Comparison of ENCODE assay signal across 33 mouse cellular contexts in the genomic region with DNA sequence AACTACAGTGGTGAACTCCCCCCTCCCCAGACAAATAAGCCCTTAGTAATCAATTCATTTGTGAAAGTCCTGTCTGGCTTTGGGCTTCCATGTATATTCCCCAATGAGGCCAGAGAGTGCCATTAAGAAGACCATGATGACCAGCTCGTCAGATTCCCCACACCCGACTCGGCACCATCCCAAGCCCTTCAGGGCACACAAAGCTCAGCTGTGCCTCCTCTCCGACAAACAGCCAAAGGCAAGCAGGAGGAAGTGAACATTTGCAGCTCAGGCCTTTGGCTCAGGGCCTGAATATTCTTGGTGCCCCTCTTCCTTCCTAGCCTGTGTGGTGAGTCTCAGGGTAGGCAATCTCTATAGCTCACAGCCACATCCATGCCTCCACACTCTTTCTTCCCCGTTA.
DNase-seq lines count a peak whose midpoint lies in the region; ATAC-seq and TF ChIP-seq lines count a peak whose summit lies in the region.
"Had no signal": no experiment of that assay in that cellular context is flagged by ENCODE, and none has a peak within 500 bp of the region (broad histone marks: within the 10 kb centered on the region; RNA-seq: fewer than 3 reads in every experiment).

No protein-coding gene starts in this region.

- no peak for TF ChIP-seq CTCF in left cerebral cortex, adult 2 months (IDR thresholded peaks at IDR 0.05)
- no peak for TF ChIP-seq CTCF in brain, embryonic 14.5 days (IDR thresholded peaks at IDR 0.05; ENCODE audit: borderline replicate concordance, extremely low read depth, insufficient read depth, insufficient read length)
- TF ChIP-seq CTCF in stomach, postnatal 0 days (IDR thresholded peaks at IDR 0.05; ENCODE audit: low read depth) = no peak

- no peak overlapping the region for H3K9ac ChIP-seq in stomach, postnatal 0 days (ENCODE audit: low read length)
- H3K9ac ChIP-seq: embryonic facial prominence, embryonic 12.5 days; forebrain, embryonic 15.5 days; heart, embryonic 12.5 days; hindbrain, embryonic 14.5 days; kidney, embryonic 15.5 days; liver, embryonic 14.5 days; neural tube, embryonic 15.5 days; stomach, embryonic 15.5 days had no signal

- H3K36me3 ChIP-seq in stomach, postnatal 0 days (ENCODE audit: control insufficient read depth, insufficient read depth, low read length) = peaks cover 24% of the 10 kb centered on the region

- no peak overlapping the region for H3K4me3 ChIP-seq in left cerebral cortex, adult 2 months
- H3K4me3 ChIP-seq in stomach, postnatal 0 days (ENCODE audit: low read depth, low read length) = no peak overlapping the region
- H3K4me3 ChIP-seq: embryonic facial prominence, embryonic 12.5 days; forebrain, embryonic 15.5 days; gastrocnemius, adult 2 months; heart, adult 2 months; heart, embryonic 12.5 days; kidney, embryonic 15.5 days; neural tube, embryonic 15.5 days; stomach, embryonic 15.5 days had no signal

- H3K4me1 ChIP-seq in stomach, postnatal 0 days (replicated peaks; ENCODE audit: control insufficient read depth, insufficient read depth) = 0 out of 2 replicates have a peak, but pooled peaks cover 5% of the 10 kb centered on the region

- no peak overlapping the region for H3K4me2 ChIP-seq in stomach, postnatal 0 days (replicated peaks; ENCODE audit: low read depth)
- H3K4me2 ChIP-seq: embryonic facial prominence, embryonic 12.5 days; forebrain, embryonic 15.5 days; heart, embryonic 12.5 days; hindbrain, embryonic 14.5 days; kidney, embryonic 15.5 days; neural tube, embryonic 15.5 days; stomach, embryonic 15.5 days had no signal

- ATAC-seq in stomach, postnatal 0 days (ENCODE audit: low FRiP score, low TSS enrichment) = no peak
- ATAC-seq: forebrain, embryonic 15.5 days; Patski had no signal

- 61% methylated on average over 5 of the region's 5 CpGs for WGBS in stomach, postnatal 0 days

- DNase-seq in heart, adult 11 months = peak; percentile 82
- no peak for DNase-seq in heart, postnatal 36 days
- peak; percentile 41 for DNase-seq in left cerebral cortex, postnatal 4 days
- DNase-seq in left cerebral cortex, adult 2 months (ENCODE audit: extremely low spot score in 1 of 2, low spot score in 2 of 2) = no peak
- peak; percentile 50 for DNase-seq in brain, embryonic 14.5 days (ENCODE audit: low read depth)
- DNase-seq in stomach, postnatal 0 days (ENCODE audit: low spot score) = no peak
- DNase-seq in T-cell, adult 2 months (ENCODE audit: low spot score) = no peak
- DNase-seq: adrenal gland, postnatal 14 days; cerebellum, adult 18-20 months; cerebellum, postnatal 36 days; embryo, embryonic 11 days; gastrocnemius, adult 2 months; gastrocnemius, postnatal 36 days; heart, postnatal 14 days; kidney, adult 18-20 months; kidney, postnatal 36 days; liver; lung, adult 2 months; lung, postnatal 10 days; right cerebral cortex, postnatal 25 days; thymus, adult 18-20 months; thymus, postnatal 25 days had no signal

- H3K27ac ChIP-seq in left cerebral cortex, adult 2 months = no peak overlapping the region
- 0 out of 2 replicates have a peak overlapping the region, but pooled peaks have one; percentile 8 for H3K27ac ChIP-seq in stomach, postnatal 0 days (replicated peaks)
- H3K27ac ChIP-seq: embryonic facial prominence, embryonic 12.5 days; forebrain, embryonic 15.5 days; gastrocnemius, adult 2 months; heart, adult 2 months; hindbrain, embryonic 14.5 days; kidney, embryonic 15.5 days; liver, embryonic 14.5 days; macrophage; neural tube, embryonic 15.5 days; stomach, embryonic 15.5 days had no signal

- H3K27me3 ChIP-seq in stomach, postnatal 0 days (ENCODE audit: control insufficient read depth, insufficient read depth, low read length) = no peaks in the 10 kb centered on the region
- H3K27me3 ChIP-seq: embryonic facial prominence, embryonic 12.5 days; forebrain, embryonic 15.5 days; heart, embryonic 12.5 days; kidney, embryonic 15.5 days; neural tube, embryonic 15.5 days; Patski; stomach, embryonic 15.5 days had no signal

- H3K9me3 ChIP-seq in stomach, postnatal 0 days (ENCODE audit: control insufficient read depth, low read length) = no peaks in the 10 kb centered on the region
- H3K9me3 ChIP-seq: embryonic facial prominence, embryonic 12.5 days; forebrain, embryonic 15.5 days; heart, embryonic 12.5 days; kidney, embryonic 15.5 days; neural tube, embryonic 15.5 days; stomach, embryonic 15.5 days had no signal

- no peak for TF ChIP-seq POLR2A in brain, embryonic 14.5 days (IDR thresholded peaks at IDR 0.05; ENCODE audit: borderline replicate concordance, extremely low read depth, insufficient read depth, insufficient read length, poor library complexity, severe bottlenecking)

- intact Hi-C loops in heart, postnatal 36 days (cut with DNase I) = loop anchor here (2.0 to 5.0 kb wide), 3 partner anchors 15 to 807 kb away; no protein-coding TSS in a partner anchor
- intact Hi-C loops in left cerebral cortex, postnatal 4 days (cut with DNase I) = loop anchor here (5.0 to 10.0 kb wide), 3 partner anchors 195 to 852 kb away; no protein-coding TSS in a partner anchor
- intact Hi-C loops in left cerebral cortex, adult 2 months (cut with DNase I) = no loop called here

- TF ChIP-seq EP300 in stomach, postnatal 0 days (optimal IDR thresholded peaks at IDR 0.05) = no peak

Comparison
In these comparisons a context has a peak if more than half of its experiments do, and no peak if none do; other contexts are left out.
1. DNase-seq: peak in heart, adult 11 months (single experiment), left cerebral cortex, postnatal 4 days (single experiment) and brain, embryonic 14.5 days (single experiment); none in heart, postnatal 36 days (0 of 2), left cerebral cortex, adult 2 months (0 of 2), stomach, postnatal 0 days (single experiment) and T-cell, adult 2 months (single experiment).